Mouse (Mus musculus) embryonic facial prominence, embryonic 10.5 days (tissue): Measurements from ENCODE around the gene Mapkapk5. TPM values are rescaled to one million over a fixed set of nuclear protein-coding genes. Genes with fewer than 3 reads are reported as not detected.

Experiments
- DNase-seq: peaks from one replicate; pipeline ENCODE4 v3.0.0-alpha.2; 2017; ENCODE audit warnings: low spot score
- H3K27ac ChIP-seq: fragments of 300-500 bp; sonication (generic); replicated peaks from 2 replicates; pipeline ENCODE4 v1.5.1; 2016; ENCODE audit warnings: mild to moderate bottlenecking
- H3K27me3 ChIP-seq: fragments of 300-500 bp; sonication (generic); replicated peaks from 2 replicates; pipeline ENCODE4 v1.6.1; 2016; ENCODE audit warnings: low read depth, mild to moderate bottlenecking; ENCODE audit not compliant: poor library complexity, severe bottlenecking
- H3K36me3 ChIP-seq: fragments of 300-500 bp; sonication (generic); replicated peaks from 2 replicates; pipeline ENCODE4 v1.6.1; 2016; ENCODE audit warnings: mild to moderate bottlenecking, moderate library complexity
- H3K4me1 ChIP-seq: fragments of 300-500 bp; sonication (generic); 2 replicates; pipeline ENCODE4 v1.6.1; 2016
- H3K4me3 ChIP-seq: fragments of 300-500 bp; sonication (generic); 2 replicates; pipeline ENCODE4 v1.5.1; 2016; ENCODE audit warnings: mild to moderate bottlenecking, moderate library complexity
- H3K9me3 ChIP-seq: fragments of 300-500 bp; sonication (generic); 2 replicates; pipeline ENCODE4 v1.6.1; 2016; ENCODE audit warnings: mild to moderate bottlenecking
- WGBS: fragments of 180-500 bp; shearing (Covaris S2); methylation state at CpG from one replicate; pipeline ENCODE4 v1.1.7; 2016; 5-methylcytosine and 5-hydroxymethylcytosine counted together
- polyA plus RNA-seq: library from polyadenylated mRNA; unstranded; fragments of >200 nt; fragmentation: Nextera tagmentation; extraction: Ambion mirVana; gene quantifications from 2 replicates; pipeline ENCODE4 v1.2.1, GENCODE M21; 2016

Gene Mapkapk5
- polyA plus RNA-seq = 51.9 TPM in 2 replicates

DNA sequence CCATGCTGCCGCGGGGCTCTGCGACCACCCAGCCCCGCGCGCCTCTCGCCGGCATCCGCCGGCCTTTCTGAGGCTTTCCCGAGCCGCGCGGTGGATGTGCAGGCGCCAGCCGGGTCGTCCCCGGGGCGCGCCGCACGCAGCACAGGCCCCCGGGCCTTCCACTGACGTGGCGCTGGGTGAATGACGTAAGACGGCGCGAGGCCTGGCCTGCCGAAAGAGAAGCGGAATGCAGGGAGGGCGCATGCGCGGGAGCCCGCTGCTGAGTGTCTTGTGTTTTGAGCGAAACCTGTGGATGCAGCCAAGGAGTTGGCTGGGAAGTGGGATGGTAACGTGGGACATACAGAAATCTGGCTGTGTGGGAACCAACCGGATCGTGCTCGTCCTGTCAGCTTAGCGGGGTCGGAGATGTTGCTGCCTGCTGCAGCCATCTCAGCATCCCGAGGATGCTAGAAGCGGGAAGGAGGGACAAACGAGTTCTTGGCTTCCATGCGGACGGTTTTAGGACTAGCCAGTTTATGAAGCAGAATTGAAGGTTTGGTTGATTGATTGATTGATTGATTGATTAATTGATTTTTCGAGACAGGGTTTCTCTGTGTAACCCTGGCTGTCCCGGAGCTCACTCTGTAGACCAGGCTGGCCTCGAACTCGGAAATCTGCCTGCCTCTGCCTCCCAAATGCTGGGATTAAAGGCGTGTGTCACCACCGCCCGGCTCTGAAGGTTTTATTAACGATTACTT lies at the start of gene Mapkapk5:
Mapkapk5 (minus strand) TSS at position 113 of the 737 bp plus-strand sequence.
- Histone ChIP-seq H3K4me1 (peaks cover 28% of the 10 kb centered on the region), H3K36me3 (0 out of 2 replicates have a peak, but pooled peaks cover 1% of the 10 kb centered on the region), H3K27me3 (no peaks in the 10 kb centered on the region), H3K4me3 (peak within 1 kb of the TSS; percentile 92), H3K27ac (peak within 1 kb of the TSS; percentile 99), H3K9me3 (no peaks in the 10 kb centered on the region)
- DNase-seq = peak; percentile 98
- 2% methylated on average over 55 of the region's 55 CpGs for WGBS

DNA sequence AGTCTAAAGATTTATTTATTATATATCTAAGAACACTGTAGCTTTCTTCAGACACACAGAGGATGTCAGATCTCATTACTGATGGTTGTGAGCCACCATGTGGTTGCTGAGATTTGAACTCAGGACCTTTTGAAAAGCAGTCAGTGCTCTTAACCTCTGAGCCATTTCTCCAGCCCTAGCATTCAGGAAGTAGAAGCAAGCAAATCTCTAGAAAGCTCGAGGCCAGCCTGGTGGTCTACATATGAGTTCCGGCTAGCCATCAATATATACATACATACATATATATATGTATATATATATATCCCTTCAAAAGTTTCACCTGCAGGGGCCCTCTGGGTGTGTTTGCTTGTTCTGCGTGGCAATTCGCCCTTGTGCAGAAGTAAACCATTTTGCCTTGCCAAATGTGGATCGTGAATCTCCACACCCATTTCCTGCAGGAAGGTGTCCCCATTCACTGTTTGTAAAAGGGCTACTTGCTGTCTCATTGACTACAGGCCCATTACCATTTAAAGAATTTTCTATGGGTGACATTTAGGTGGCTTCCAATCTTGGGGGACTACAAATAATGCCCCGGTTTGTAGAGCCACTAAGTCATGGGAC lies 49.1 kb upstream of the Mapkapk5 start:
- H3K36me3 ChIP-seq = no peaks in the 10 kb centered on the region
- no peaks in the 10 kb centered on the region; the same call in none of the 2 replicates for H3K27me3 ChIP-seq
- peaks cover 50% of the 10 kb centered on the region for H3K4me1 ChIP-seq
- WGBS = 92% methylated on average over 6 of the region's 6 CpGs
- H3K9me3 ChIP-seq = no peaks in the 10 kb centered on the region
- H3K27ac ChIP-seq = 0 out of 2 replicates have a peak overlapping the region, but pooled peaks have one; percentile 86
- DNase-seq = no peak
- peak overlapping the region; percentile 92; the same call in 1 of the 2 replicates for H3K4me3 ChIP-seq

DNA sequence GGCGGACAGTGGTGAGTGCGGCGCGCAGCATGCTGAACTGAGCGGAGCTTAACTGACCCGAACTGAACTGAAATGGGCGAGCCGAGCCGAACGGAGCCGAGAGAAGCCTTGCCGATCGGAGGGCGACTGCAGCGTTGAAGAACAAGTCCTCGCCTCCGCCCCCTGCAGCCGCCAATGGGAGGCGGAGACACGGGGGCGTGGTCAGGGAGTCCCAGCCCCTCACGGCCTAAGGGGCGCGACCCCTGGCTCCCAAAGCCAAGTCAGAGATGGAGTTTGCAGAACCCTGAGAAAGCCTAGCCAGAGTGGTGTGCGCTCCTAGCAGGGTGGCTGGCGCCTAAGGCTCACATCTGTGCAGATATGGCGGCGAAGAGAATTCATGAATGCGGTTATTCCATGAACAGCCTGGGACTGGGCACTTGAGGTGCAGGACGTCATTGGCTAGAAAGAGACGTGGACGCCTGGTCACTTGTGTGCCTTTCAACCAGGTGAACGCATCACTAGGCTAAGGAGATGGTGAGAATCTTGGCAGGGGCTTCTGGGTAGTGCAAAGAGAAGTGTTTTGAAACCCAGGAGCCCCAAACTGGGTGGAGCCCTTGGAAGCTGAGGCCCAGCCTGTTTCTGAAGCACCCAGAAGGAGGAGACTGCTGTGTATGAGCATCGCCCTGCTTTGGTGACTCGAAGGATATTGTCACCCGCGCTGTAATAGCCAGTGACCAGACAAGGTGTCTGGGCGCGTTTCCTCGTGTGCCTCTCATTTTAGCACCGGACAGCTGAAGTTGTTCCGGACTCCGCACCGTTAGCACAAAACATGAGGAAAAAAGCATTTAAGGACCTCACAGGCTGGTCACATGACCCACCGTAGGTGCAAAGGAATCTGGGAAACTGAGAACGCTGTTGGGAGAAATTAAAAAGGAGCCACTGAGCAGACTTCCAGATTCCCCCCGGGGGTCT lies 48.0 kb upstream of the Mapkapk5 start, which contains the start of gene Aldh2:
Aldh2 (minus strand) TSS at position 374 of the 951 bp plus-strand sequence.
- Histone ChIP-seq H3K36me3 (peaks cover 3% of the 10 kb centered on the region; the same call in 1 of the 2 replicates), H3K27ac (peak within 1 kb of the TSS; percentile 86), H3K27me3 (no peaks in the 10 kb centered on the region; the same call in 1 of the 2 replicates), H3K4me3 (peak within 1 kb of the TSS; percentile 92), H3K9me3 (no peaks in the 10 kb centered on the region), H3K4me1 (peaks cover 47% of the 10 kb centered on the region)
- WGBS = 3% methylated on average over 47 of the region's 47 CpGs
- peak; percentile 92 for DNase-seq

DNA sequence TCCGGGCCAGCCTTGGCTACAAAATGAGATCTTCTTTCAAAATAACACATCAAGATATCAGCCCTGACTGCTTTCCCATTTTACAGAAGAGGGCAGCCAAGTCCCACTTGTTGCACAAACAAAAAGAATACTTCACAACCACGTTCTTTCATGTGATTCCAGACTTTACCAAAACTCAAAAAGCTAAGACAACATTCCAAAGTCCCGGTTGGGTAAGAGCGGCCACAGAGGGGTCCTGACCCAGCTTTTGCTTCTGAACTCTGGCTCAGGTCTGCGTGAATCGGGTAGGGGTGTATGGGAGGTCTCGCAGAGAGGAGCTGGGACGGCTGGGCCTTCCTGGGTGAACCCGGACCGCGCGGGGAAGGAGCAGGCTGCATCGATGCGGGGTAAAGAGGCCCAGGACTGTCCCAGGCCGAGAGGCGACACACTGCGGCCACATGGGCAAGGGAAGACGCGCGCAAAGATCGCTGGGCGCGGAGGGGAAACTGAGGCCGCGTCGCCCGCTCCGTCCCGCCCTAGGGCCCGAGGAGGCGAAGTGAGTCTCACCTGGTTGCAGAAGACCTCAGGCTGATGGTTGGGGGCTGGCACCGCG lies 47.2 kb upstream of the Mapkapk5 start:
- peak overlapping the region; percentile 86 for H3K27ac ChIP-seq
- peak overlapping the region; percentile 92 for H3K4me3 ChIP-seq
- H3K27me3 ChIP-seq = no peaks in the 10 kb centered on the region; the same call in 1 of the 2 replicates

DNA sequence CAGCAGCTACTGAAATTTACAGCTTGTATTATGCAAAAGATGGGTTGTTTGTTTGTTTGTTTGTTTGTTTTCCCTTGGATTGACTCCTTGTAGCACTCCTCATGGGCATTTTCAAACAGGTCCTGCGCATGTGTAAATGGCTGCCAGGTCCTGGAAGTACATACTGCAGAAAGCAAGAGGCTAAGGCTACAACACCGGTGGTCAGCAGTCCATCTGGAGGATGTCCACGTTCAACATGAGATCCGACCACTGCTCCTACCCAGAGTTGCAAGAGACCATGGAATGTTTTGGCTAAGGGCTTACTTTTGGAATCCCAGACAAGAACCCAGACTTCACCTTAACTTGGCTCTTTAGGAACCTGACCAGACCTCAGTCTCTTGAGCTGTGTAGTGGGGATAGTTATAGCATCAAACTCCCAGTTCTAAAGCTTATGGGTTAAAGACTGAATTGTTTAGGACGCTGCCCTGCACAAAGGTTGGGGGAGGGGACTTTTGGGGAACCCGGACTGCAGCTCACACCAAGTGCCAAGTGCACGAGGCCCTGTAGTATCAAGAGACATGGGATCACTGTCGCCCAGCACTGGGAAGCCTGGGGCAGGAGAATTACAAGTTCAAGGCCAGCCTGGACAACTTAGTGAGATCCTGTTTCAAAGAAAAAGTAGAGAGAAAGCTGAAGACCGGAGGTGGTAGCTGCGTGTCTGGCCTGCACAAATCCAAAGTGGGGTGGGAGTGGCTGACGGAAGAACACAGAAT lies 46.5 kb upstream of the Mapkapk5 start:
- 62% methylated on average over 11 of the region's 11 CpGs for WGBS
- H3K9me3 ChIP-seq = no peaks in the 10 kb centered on the region
- H3K36me3 ChIP-seq = peaks cover 3% of the 10 kb centered on the region; the same call in 1 of the 2 replicates
- peak overlapping the region; percentile 92 for H3K4me3 ChIP-seq
- no peaks in the 10 kb centered on the region; the same call in 1 of the 2 replicates for H3K27me3 ChIP-seq
- no peak for DNase-seq
- H3K4me1 ChIP-seq = peaks cover 34% of the 10 kb centered on the region
- H3K27ac ChIP-seq = no peak overlapping the region

More for the DNA sequence above, 47.2 kb upstream of the Mapkapk5 start:
- no peak for DNase-seq
- Histone ChIP-seq H3K36me3 (peaks cover 3% of the 10 kb centered on the region; the same call in 1 of the 2 replicates), H3K4me1 (peaks cover 40% of the 10 kb centered on the region), H3K9me3 (no peaks in the 10 kb centered on the region)
- WGBS = 4% methylated on average over 33 of the region's 33 CpGs

DNA sequence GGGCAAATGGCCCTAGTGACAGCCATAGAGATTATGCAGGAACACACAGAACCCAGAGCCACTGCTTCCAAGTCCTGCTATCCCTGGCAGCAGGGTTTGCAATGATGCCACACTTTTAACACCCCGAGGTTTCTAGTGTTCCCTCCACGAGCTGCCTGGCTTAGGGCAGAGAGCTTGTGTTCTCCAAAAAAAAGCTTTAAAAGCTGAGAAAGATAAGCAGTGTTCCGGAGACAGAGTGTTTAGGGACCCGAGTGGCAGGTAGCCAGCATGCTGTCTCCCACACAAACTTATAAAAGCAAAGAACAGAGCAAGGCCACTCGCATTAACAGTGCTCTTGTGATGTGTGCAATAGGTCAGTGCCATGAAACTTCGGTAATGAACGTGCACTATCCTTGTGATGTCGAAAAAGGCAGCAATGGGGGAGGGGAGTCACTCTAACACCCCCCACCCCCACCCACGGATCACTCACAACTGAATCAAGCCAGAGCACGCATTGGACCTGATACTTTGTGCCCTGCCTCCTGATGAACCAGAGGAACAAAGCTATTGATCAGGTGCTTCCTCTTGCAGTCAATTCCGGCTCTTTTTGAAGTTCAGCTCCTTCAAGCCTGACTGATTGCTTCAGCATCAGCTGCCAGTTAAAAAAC lies 45.8 kb upstream of the Mapkapk5 start:
- Histone ChIP-seq H3K27me3 (no peaks in the 10 kb centered on the region; the same call in 1 of the 2 replicates), H3K4me3 (peak overlapping the region; percentile 92; the same call in 1 of the 2 replicates), H3K27ac (no peak overlapping the region), H3K36me3 (peaks cover 3% of the 10 kb centered on the region; the same call in 1 of the 2 replicates), H3K9me3 (no peaks in the 10 kb centered on the region), H3K4me1 (peaks cover 38% of the 10 kb centered on the region)
- WGBS = 84% methylated on average over 11 of the region's 11 CpGs
- no peak for DNase-seq

DNA sequence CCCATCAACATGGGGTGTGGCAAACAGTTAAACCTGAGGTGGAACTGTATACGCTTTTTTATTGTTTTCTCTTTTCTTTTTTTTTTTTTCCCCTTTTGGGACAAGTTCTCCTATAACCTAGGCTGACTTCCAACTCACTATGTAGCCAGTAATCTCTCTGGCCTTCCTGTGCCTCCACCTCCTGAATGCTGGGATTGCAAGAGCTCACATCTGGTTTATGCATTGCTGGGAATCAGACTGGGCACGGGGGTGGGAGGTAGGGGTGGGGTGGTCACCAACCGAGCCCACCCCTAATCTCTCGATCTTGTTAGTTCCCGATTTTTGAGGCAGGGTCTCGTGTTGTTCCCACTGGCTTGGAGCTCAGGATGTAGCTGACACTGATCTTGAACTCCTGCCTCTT lies 44.2 kb upstream of the Mapkapk5 start:
- Histone ChIP-seq H3K27ac (no peak overlapping the region), H3K27me3 (no peaks in the 10 kb centered on the region; the same call in 1 of the 2 replicates), H3K36me3 (peaks cover 3% of the 10 kb centered on the region; the same call in 1 of the 2 replicates), H3K4me1 (peaks cover 40% of the 10 kb centered on the region), H3K4me3 (no peak overlapping the region), H3K9me3 (no peaks in the 10 kb centered on the region)
- DNase-seq = no peak
- whole genome bisulfite sequencing = 92% methylated on average over 6 of the region's 6 CpGs

DNA sequence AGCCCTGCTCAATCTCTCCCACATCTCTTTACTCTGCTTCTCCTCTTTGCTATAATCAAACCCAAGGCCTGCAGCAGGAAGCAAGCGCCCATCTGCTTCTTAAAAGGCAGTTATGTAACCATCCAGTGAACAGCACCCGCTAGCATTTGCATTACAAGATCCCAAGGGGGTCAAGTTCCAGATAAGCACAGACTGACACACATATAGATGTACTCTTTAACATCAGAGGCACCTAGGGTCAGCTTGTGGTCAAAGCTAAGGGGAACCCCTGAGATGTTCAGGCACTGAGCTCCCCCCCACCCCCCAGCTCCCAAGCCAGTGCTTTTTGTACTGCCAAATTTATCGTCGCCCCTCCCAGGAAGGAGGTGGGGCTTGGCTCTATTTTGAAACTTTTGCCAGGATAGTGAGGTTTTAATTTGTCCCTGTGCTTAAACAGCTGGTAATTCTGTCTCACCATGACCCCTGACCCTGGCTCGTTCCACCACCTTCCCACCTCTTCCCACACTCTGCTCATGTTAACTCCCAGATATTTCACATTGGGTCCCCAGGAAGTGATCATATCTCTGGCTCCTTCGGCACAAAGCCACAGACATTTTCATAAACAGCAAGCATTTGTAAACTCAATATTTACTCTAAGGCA lies 40.8 kb upstream of the Mapkapk5 start:
- Histone ChIP-seq H3K36me3 (peaks cover 3% of the 10 kb centered on the region; the same call in 1 of the 2 replicates), H3K27ac (no peak overlapping the region), H3K9me3 (no peaks in the 10 kb centered on the region), H3K4me3 (no peak overlapping the region), H3K4me1 (peaks cover 21% of the 10 kb centered on the region), H3K27me3 (no peaks in the 10 kb centered on the region; the same call in 1 of the 2 replicates)
- DNase-seq = no peak
- WGBS = 74% methylated on average over 6 of the region's 6 CpGs

DNA sequence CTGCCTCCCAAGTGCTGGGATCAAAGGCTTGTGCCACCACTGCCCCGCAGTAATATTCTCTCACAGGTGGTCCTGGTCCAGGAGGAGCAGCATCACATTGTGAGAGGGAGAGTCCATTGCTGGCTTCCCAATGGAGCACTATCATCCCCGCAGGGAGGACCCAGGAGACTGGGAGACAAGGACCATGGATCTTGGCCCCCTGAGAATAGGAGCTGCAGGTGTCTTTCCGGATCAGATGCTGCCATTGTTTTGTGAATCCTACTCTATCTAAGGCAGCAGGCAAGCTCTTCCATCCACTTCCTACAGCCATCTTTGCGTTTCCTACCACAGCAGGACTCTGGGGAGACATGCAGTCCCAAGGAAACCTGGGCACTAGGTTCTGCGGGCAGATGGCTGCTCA lies 40.0 kb upstream of the Mapkapk5 start:
- Histone ChIP-seq H3K9me3 (no peaks in the 10 kb centered on the region), H3K36me3 (peaks cover 7% of the 10 kb centered on the region), H3K27ac (no peak overlapping the region), H3K4me1 (peaks cover 19% of the 10 kb centered on the region), H3K27me3 (no peaks in the 10 kb centered on the region), H3K4me3 (no peak overlapping the region)
- WGBS = 87% methylated on average over 5 of the region's 5 CpGs
- DNase-seq = no peak

DNA sequence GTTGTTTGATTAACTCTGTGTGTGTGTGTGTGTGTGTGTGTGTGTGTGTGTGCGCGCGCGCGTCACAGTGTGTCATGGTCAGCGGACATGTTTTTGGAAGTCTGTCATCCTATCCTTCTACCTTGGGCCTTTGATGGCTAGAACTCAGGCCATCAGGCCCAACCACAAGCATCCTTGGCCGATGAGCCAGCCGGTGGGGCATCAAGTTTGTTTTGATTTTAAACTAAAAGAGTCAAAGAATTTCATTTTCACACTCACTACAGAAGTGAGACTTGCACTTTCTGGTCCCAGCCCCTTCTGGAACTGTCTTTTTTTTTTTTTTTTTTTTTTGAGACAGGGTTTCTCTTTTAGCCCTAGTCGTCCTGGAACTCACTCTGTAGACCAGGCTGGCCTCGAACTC lies 39.3 kb upstream of the Mapkapk5 start:
- Histone ChIP-seq H3K4me3 (no peak overlapping the region), H3K27me3 (no peaks in the 10 kb centered on the region), H3K4me1 (peaks cover 19% of the 10 kb centered on the region), H3K36me3 (peaks cover 14% of the 10 kb centered on the region), H3K9me3 (no peaks in the 10 kb centered on the region), H3K27ac (no peak overlapping the region)
- 95% methylated on average over 10 of the region's 10 CpGs for WGBS
- no peak for DNase-seq
